Mouse (Mus musculus): ENCODE results near the gene Fcer1g.
A peak's percentile ranks its signal among the peaks of the same experiment; 100 is the strongest.

- 0 out of 2 replicates have a peak, but pooled peaks have one; percentile 21 for TF ChIP-seq CTCF (IDR thresholded peaks at IDR 0.05; ENCODE audit: borderline replicate concordance, insufficient read depth, low read length)
- TF ChIP-seq POLR2A (IDR thresholded peaks at IDR 0.05; ENCODE audit: low read depth, low read length): peak; percentile 91
Measured at GRCm38 (mm10) chr1:171246709-171247452, 12.7 kb upstream of the Fcer1g start.
